Mouse (Mus musculus): ENCODE data around the gene Phf2. TPM values are rescaled to one million over a fixed set of nuclear protein-coding genes. Genes with fewer than 3 reads are reported as not detected.

The Phf2 gene
- polyA plus RNA-seq, 1 experiment from 2014 or later: 3.6 TPM

GRCm38 (mm10) chr13:48802181-48802580, 68.7 kb downstream of the Phf2 start:
- no peaks in the 10 kb centered on the region for H3K27me3 ChIP-seq (replicated peaks)
- WGBS: 51% methylated on average over 15 of the region's 15 CpGs
- no peak overlapping the region for H3K27ac ChIP-seq (replicated peaks)
- no peak overlapping the region for H3K4me3 ChIP-seq
- H3K4me2 ChIP-seq: 0 out of 2 replicates have a peak overlapping the region, but pooled peaks have one; percentile 26
- no peak overlapping the region for H3K9ac ChIP-seq
- ATAC-seq (ENCODE audit: extremely low read depth, insufficient number of reproducible peaks, low FRiP score, low TSS enrichment): no peak
- peaks cover 7% of the 10 kb centered on the region for H3K4me1 ChIP-seq
- H3K36me3 ChIP-seq: peaks cover 60% of the 10 kb centered on the region
- no peaks in the 10 kb centered on the region for H3K9me3 ChIP-seq

- WGBS: 13% methylated on average over 11 of the region's 11 CpGs
These were observed 69.9 kb downstream of the Phf2 start for GRCm38 (mm10) chr13:48800850-48801546.

GRCm38 (mm10) chr13:48798256-48798771, 72.6 kb downstream of the Phf2 start:
- H3K27me3 ChIP-seq (replicated peaks): no peaks in the 10 kb centered on the region
- H3K4me1 ChIP-seq: peaks cover 15% of the 10 kb centered on the region
- H3K36me3 ChIP-seq: peaks cover 23% of the 10 kb centered on the region
- H3K4me3 ChIP-seq: no peak overlapping the region
- no peak overlapping the region for H3K4me2 ChIP-seq
- no peak overlapping the region for H3K9ac ChIP-seq
- no peak overlapping the region for H3K27ac ChIP-seq (replicated peaks)
- 73% methylated on average over 14 of the region's 14 CpGs for WGBS
- ATAC-seq (ENCODE audit: extremely low read depth, insufficient number of reproducible peaks, low FRiP score, low TSS enrichment): no peak
- 0 out of 2 replicates have a peak, but pooled peaks cover 2% of the 10 kb centered on the region for H3K9me3 ChIP-seq

More at GRCm38 (mm10) chr13:48800850-48801546, 69.9 kb downstream of the Phf2 start:
- Histone ChIP-seq H3K27me3 (replicated peaks) (no peaks in the 10 kb centered on the region), H3K4me1 (peaks cover 15% of the 10 kb centered on the region), H3K27ac (replicated peaks) (no peak overlapping the region), H3K9me3 (no peaks in the 10 kb centered on the region), H3K4me2 (no peak overlapping the region), H3K4me3 (no peak overlapping the region), H3K9ac (no peak overlapping the region), H3K36me3 (peaks cover 48% of the 10 kb centered on the region)
- ATAC-seq (ENCODE audit: extremely low read depth, insufficient number of reproducible peaks, low FRiP score, low TSS enrichment): no peak

GRCm38 (mm10) chr13:48796906-48797305, 74.0 kb downstream of the Phf2 start:
- 18% methylated on average over 11 of the region's 11 CpGs for WGBS
- no peak overlapping the region for H3K4me2 ChIP-seq
- no peak overlapping the region for H3K27ac ChIP-seq (replicated peaks)
- no peaks in the 10 kb centered on the region for H3K27me3 ChIP-seq (replicated peaks)
- peaks cover 15% of the 10 kb centered on the region for H3K4me1 ChIP-seq
- no peak overlapping the region for H3K4me3 ChIP-seq
- H3K9ac ChIP-seq: peak overlapping the region; percentile 56; the same call in 1 of the 2 replicates
- peaks cover 9% of the 10 kb centered on the region for H3K36me3 ChIP-seq
- 0 out of 2 replicates have a peak, but pooled peaks cover 2% of the 10 kb centered on the region for H3K9me3 ChIP-seq
- no peak for ATAC-seq (ENCODE audit: extremely low read depth, insufficient number of reproducible peaks, low FRiP score, low TSS enrichment)

- no peak overlapping the region for H3K27ac ChIP-seq (replicated peaks)
- no peak overlapping the region for H3K4me2 ChIP-seq
- 0 out of 2 replicates have a peak, but pooled peaks cover 2% of the 10 kb centered on the region for H3K9me3 ChIP-seq
- no peaks in the 10 kb centered on the region for H3K36me3 ChIP-seq
- H3K4me3 ChIP-seq: no peak overlapping the region
- H3K9ac ChIP-seq: no peak overlapping the region
- H3K4me1 ChIP-seq: peaks cover 10% of the 10 kb centered on the region
- no peaks in the 10 kb centered on the region for H3K27me3 ChIP-seq (replicated peaks)
- no peak for ATAC-seq (ENCODE audit: extremely low read depth, insufficient number of reproducible peaks, low FRiP score, low TSS enrichment)
- WGBS: 80% methylated on average over 6 of the region's 6 CpGs
These were observed 75.2 kb downstream of the Phf2 start for GRCm38 (mm10) chr13:48795711-48796110.

GRCm38 (mm10) chr13:48784594-48785298, 86.2 kb downstream of the Phf2 start:
- Histone ChIP-seq H3K27ac (replicated peaks) (no peak overlapping the region), H3K4me1 (peaks cover 12% of the 10 kb centered on the region), H3K27me3 (replicated peaks) (peaks cover 9% of the 10 kb centered on the region), H3K4me2 (no peak overlapping the region), H3K36me3 (no peaks in the 10 kb centered on the region), H3K4me3 (no peak overlapping the region), H3K9me3 (no peaks in the 10 kb centered on the region), H3K9ac (no peak overlapping the region)
- WGBS: 73% methylated on average over 8 of the region's 8 CpGs
- ATAC-seq (ENCODE audit: extremely low read depth, insufficient number of reproducible peaks, low FRiP score, low TSS enrichment): no peak

- H3K4me3 ChIP-seq: no peak overlapping the region
- peaks cover 12% of the 10 kb centered on the region for H3K4me1 ChIP-seq
- no peak overlapping the region for H3K27ac ChIP-seq (replicated peaks)
- no peak for ATAC-seq (ENCODE audit: extremely low read depth, insufficient number of reproducible peaks, low FRiP score, low TSS enrichment)
- H3K36me3 ChIP-seq: no peaks in the 10 kb centered on the region
- WGBS: 61% methylated on average over 8 of the region's 8 CpGs
- no peak overlapping the region for H3K9ac ChIP-seq
- H3K9me3 ChIP-seq: no peaks in the 10 kb centered on the region
- H3K27me3 ChIP-seq (replicated peaks): peaks cover 9% of the 10 kb centered on the region
- H3K4me2 ChIP-seq: no peak overlapping the region
These were observed 86.8 kb downstream of the Phf2 start for GRCm38 (mm10) chr13:48784151-48784550.

- H3K27ac ChIP-seq (replicated peaks): no peak overlapping the region
- H3K9me3 ChIP-seq: no peaks in the 10 kb centered on the region
- H3K4me2 ChIP-seq: 0 out of 2 replicates have a peak overlapping the region, but pooled peaks have one; percentile 1
- 44% methylated on average over 27 of the region's 27 CpGs for WGBS
- no peaks in the 10 kb centered on the region for H3K36me3 ChIP-seq
- no peak overlapping the region for H3K4me3 ChIP-seq
- H3K27me3 ChIP-seq (replicated peaks): peaks cover 9% of the 10 kb centered on the region
- peaks cover 12% of the 10 kb centered on the region for H3K4me1 ChIP-seq
- no peak for ATAC-seq (ENCODE audit: extremely low read depth, insufficient number of reproducible peaks, low FRiP score, low TSS enrichment)
- H3K9ac ChIP-seq: no peak overlapping the region; the same call in 1 of the 2 replicates
These were observed 87.9 kb downstream of the Phf2 start for GRCm38 (mm10) chr13:48782727-48783725.

GRCm38 (mm10) chr13:48780345-48781010, 90.4 kb downstream of the Phf2 start:
- no peak for ATAC-seq (ENCODE audit: extremely low read depth, insufficient number of reproducible peaks, low FRiP score, low TSS enrichment)
- no peaks in the 10 kb centered on the region for H3K36me3 ChIP-seq
- H3K4me2 ChIP-seq: no peak overlapping the region
- 42% methylated on average over 9 of the region's 9 CpGs for WGBS
- peaks cover 9% of the 10 kb centered on the region for H3K27me3 ChIP-seq (replicated peaks)
- H3K4me3 ChIP-seq: no peak overlapping the region
- H3K4me1 ChIP-seq: peaks cover 12% of the 10 kb centered on the region
- H3K9ac ChIP-seq: no peak overlapping the region
- H3K27ac ChIP-seq (replicated peaks): peak overlapping the region; percentile 61
- H3K9me3 ChIP-seq: no peaks in the 10 kb centered on the region

- ATAC-seq (ENCODE audit: extremely low read depth, insufficient number of reproducible peaks, low FRiP score, low TSS enrichment): no peak
- Histone ChIP-seq H3K9ac (no peak overlapping the region), H3K4me3 (no peak overlapping the region), H3K4me2 (no peak overlapping the region), H3K9me3 (no peaks in the 10 kb centered on the region), H3K27me3 (replicated peaks) (peaks cover 9% of the 10 kb centered on the region), H3K36me3 (no peaks in the 10 kb centered on the region), H3K4me1 (peaks cover 20% of the 10 kb centered on the region), H3K27ac (replicated peaks) (peak overlapping the region; percentile 61)
- 43% methylated on average over 11 of the region's 11 CpGs for WGBS
These were observed 91.2 kb downstream of the Phf2 start for GRCm38 (mm10) chr13:48779592-48780344.

Data from heart, embryonic 13.5 days (tissue).